Comparison of ENCODE assay signal across 34 mouse cellular contexts in the genomic region with DNA sequence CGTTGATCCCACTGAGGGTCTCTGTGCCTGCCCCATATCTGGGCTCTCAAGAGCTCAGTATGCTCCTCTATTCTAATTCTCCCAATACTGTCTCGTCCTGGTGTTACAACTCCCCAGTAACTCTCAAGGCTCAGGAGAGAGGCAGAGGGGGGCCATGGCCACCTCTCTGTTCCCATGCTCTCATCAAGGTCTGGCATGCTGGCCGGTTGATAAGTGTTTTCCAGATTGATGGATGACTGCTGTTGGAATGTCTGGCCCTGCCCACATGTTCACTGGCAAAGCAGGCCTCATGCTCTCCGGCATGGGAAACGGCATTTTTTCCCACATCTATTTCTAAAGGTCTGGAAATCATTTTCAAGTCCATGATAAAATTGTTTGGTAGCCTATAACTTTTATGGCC. TPM values are rescaled to one million over a fixed set of nuclear protein-coding genes. Genes with fewer than 3 reads are reported as not detected.
DNase-seq lines count a peak whose midpoint lies in the region; ATAC-seq and TF ChIP-seq lines count a peak whose summit lies in the region.
"Had no signal": no experiment of that assay in that cellular context is flagged by ENCODE, and none has a peak within 500 bp of the region (broad histone marks: within the 10 kb centered on the region; RNA-seq: fewer than 3 reads in every experiment).

No protein-coding gene starts in this region.

- peak; percentile 86 for ATAC-seq in heart, embryonic 16.5 days (replicated peaks; ENCODE audit: extremely low read depth, insufficient read depth, low FRiP score)
- ATAC-seq: forebrain, embryonic 16.5 days; inflammation-experienced regulatory T-cells, adult 6 months; liver, embryonic 12.5 days; liver, postnatal 0 days; lung, postnatal 0 days; midbrain, embryonic 13.5 days had no signal

- no peaks in the 10 kb centered on the region for H3K27me3 ChIP-seq in heart, embryonic 16.5 days (ENCODE audit: control insufficient read depth, insufficient read depth, low read length)
- H3K27me3 ChIP-seq: embryonic facial prominence, embryonic 13.5 days; kidney, embryonic 15.5 days; liver, embryonic 12.5 days; midbrain, embryonic 13.5 days; neural tube, embryonic 13.5 days had no signal

- peak overlapping the region; percentile 72 for H3K27ac ChIP-seq in heart, embryonic 16.5 days (ENCODE audit: low read length)
- H3K27ac ChIP-seq: embryonic facial prominence, embryonic 13.5 days; hindbrain, embryonic 14.5 days; kidney, embryonic 15.5 days; liver, embryonic 12.5 days; macrophage; midbrain, embryonic 13.5 days; neural tube, embryonic 13.5 days had no signal

- no peak overlapping the region for H3K4me2 ChIP-seq in heart, embryonic 16.5 days (ENCODE audit: low read depth, low read length)
- H3K4me2 ChIP-seq: embryonic facial prominence, embryonic 13.5 days; hindbrain, embryonic 14.5 days; kidney, embryonic 15.5 days; liver, embryonic 12.5 days; midbrain, embryonic 13.5 days; neural tube, embryonic 13.5 days had no signal

- H3K9me3 ChIP-seq in heart, embryonic 16.5 days (replicated peaks; ENCODE audit: control insufficient read depth, low read length) = no peaks in the 10 kb centered on the region
- H3K9me3 ChIP-seq: embryonic facial prominence, embryonic 13.5 days; kidney, embryonic 15.5 days; liver, embryonic 12.5 days; midbrain, embryonic 13.5 days; neural tube, embryonic 13.5 days had no signal

- no peak for TF ChIP-seq CTCF in lung, adult 2 months (IDR thresholded peaks at IDR 0.05; ENCODE audit: insufficient read depth, low read length)

- H3K4me3 ChIP-seq in heart, embryonic 16.5 days (ENCODE audit: low read length) = no peak overlapping the region
- H3K4me3 ChIP-seq in lung, adult 2 months (replicated peaks; ENCODE audit: extremely low read depth, low read depth, low read length) = no peak overlapping the region
- H3K4me3 ChIP-seq: embryonic facial prominence, embryonic 13.5 days; erythroblast, embryonic 14.5 days; kidney, embryonic 15.5 days; liver, embryonic 12.5 days; midbrain, embryonic 13.5 days; neural tube, embryonic 13.5 days had no signal

- H3K4me1 ChIP-seq in heart, embryonic 16.5 days (ENCODE audit: control insufficient read depth, insufficient read depth, low read length) = peaks cover 18% of the 10 kb centered on the region
- no peaks in the 10 kb centered on the region for H3K4me1 ChIP-seq in lung, adult 2 months (ENCODE audit: control insufficient read depth, insufficient read depth, low read length)
- H3K4me1 ChIP-seq: embryonic facial prominence, embryonic 13.5 days; kidney, embryonic 15.5 days; liver, embryonic 12.5 days; midbrain, embryonic 13.5 days; neural tube, embryonic 13.5 days had no signal

- no peak overlapping the region for H3K9ac ChIP-seq in heart, embryonic 16.5 days (ENCODE audit: low read length)
- H3K9ac ChIP-seq: embryonic facial prominence, embryonic 13.5 days; hindbrain, embryonic 14.5 days; kidney, embryonic 15.5 days; liver, embryonic 12.5 days; liver, postnatal 0 days; midbrain, embryonic 13.5 days; neural tube, embryonic 13.5 days had no signal

- WGBS in heart, embryonic 16.5 days = 23% methylated on average over 5 of the region's 5 CpGs
- 33% methylated on average over 5 of the region's 5 CpGs for WGBS in lung, adult 2 months

- DNase-seq in adrenal gland, adult 2 months = peak; percentile 5
- no peak for DNase-seq in adrenal gland, postnatal 25 days
- peak; percentile 18 for DNase-seq in ovary, postnatal 36 days (ENCODE audit: low spot score)
- DNase-seq in ovary, postnatal 14 days (ENCODE audit: low spot score) = no peak
- no peak for DNase-seq in lung, adult 2 months
- DNase-seq in cerebellum, postnatal 4 days (ENCODE audit: low spot score in 2 of 2) = no peak
- DNase-seq: cerebellum, adult 11 months; cerebellum, adult 9-10 months; cerebellum, postnatal 36 days; embryo, embryonic 11 days; gastrocnemius, postnatal 14 days; kidney, adult 11 months; layer of hippocampus, postnatal 36 days; left cerebral cortex, postnatal 4 days; liver, postnatal 0 days; retina, postnatal 1 day; right cerebral cortex, postnatal 14 days; thymus, postnatal 4 days had no signal

- H3K36me3 ChIP-seq in heart, embryonic 16.5 days (ENCODE audit: control insufficient read depth, insufficient read depth) = no peaks in the 10 kb centered on the region
- H3K36me3 ChIP-seq: embryonic facial prominence, embryonic 13.5 days; G1E; kidney, embryonic 15.5 days; liver, embryonic 12.5 days; midbrain, embryonic 13.5 days; neural tube, embryonic 13.5 days had no signal

- no peak for TF ChIP-seq POLR2A in lung, adult 2 months (IDR thresholded peaks at IDR 0.05; ENCODE audit: borderline replicate concordance, extremely low read depth, low read depth, low read length)

RNA-seq across cellular contexts. Expression of a gene that starts 29.4 kb away (rescaled TPM):
- total RNA-seq in adrenal gland, adult 2 months (2021) = 10 to 100 TPM; 10.3 to 12.2 TPM
- polyA plus RNA-seq in adrenal gland, adult 2 months (2012; rRNA removed) = 8.4 and 10.4 TPM in 2 replicates
- 7.9 and 8.9 TPM in 2 replicates for total RNA-seq in adrenal gland, postnatal 25 days (2021)
- polyA plus RNA-seq in heart, embryonic 16.5 days (2015; fragmentation: Nextera tagmentation; extraction: Ambion mirVana) = 54.5 and 59.3 TPM in 2 replicates
- polyA plus RNA-seq in lung, adult 2 months (2012; rRNA removed) = 70.0 and 86.6 TPM in 2 replicates
- total RNA-seq: granulocyte monocyte progenitor cell, adult 5-6 weeks; hematopoietic stem cell, adult 5-6 weeks; megakaryocyte-erythroid progenitor cell, adult 5-6 weeks had no signal
- polyA plus RNA-seq: erythroblast, embryonic 14.5 days; G1E; macrophage had no signal

Comparison
In these comparisons a context has a peak if more than half of its experiments do, and no peak if none do; other contexts are left out.
1. DNase-seq: peak in adrenal gland, adult 2 months (single experiment) and ovary, postnatal 36 days (single experiment); none in adrenal gland, postnatal 25 days (single experiment), ovary, postnatal 14 days (single experiment), lung, adult 2 months (single experiment) and cerebellum, postnatal 4 days (0 of 2).